Mouse (Mus musculus) NIH3T3 (cell line): ENCODE measurements around the gene Noct.

Experiments
- DNase-seq: peaks from one replicate; pipeline ENCODE4 v3.0.0-alpha.2; 2012; ENCODE audit warnings: low read depth

The Noct gene

GRCm38 (mm10) chr3:51231499-51231898 lies 7.3 kb downstream of the Noct start:
- DNase-seq = no peak

DNA sequence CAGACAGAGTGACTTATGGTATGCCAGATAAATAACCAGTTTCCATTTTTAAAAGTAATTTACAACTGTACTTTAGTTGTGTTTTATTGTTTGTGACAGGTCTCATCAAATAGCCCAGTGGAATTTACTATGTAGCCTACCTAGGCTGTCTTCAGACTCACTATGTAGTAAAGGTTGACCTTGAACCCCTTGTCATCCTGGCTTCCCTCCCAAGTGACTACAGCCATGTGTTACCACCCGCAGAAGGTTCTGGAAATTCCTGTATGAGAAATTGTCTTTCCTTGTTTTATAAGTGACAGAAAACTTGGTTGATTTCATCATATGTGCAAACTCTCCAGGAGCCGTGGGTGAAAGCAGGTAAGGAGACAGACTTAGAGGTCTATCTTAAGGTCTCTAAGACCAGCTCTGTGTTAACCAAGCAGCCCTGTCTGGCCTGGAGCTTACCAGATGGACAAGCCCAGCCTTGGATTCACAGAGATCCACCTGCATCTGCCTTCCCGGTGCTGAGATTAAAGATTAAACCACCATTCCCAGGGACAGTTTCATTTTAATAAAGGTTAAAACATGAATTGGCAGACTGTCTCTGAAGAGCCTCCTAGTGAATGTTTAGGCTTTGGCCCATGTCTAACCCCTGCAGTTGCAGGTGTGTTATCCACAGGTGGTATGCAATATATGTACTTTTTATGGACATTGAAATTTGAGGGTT lies 8.1 kb downstream of the Noct start:
- DNase-seq = no peak

DNA sequence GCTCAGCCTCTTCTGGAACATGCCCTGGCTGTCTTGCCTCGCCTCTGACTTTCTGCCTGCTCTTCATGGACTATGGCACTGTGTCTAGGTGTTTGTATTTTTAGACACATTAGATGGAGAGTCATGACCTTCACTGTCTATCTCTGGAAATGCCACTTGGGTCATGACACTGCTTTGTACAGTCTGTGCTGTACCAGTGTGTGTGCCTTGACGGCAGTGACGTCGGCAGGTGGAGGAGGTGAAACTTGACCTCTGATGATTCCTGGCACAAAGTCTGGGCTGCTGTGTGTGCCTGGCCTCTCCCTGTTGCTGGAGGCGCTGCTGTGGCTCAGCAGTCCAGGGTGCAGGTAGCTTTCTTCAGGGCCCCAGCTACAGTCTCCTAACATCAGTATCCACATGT lies 9.2 kb downstream of the Noct start:
- no peak for DNase-seq

DNA sequence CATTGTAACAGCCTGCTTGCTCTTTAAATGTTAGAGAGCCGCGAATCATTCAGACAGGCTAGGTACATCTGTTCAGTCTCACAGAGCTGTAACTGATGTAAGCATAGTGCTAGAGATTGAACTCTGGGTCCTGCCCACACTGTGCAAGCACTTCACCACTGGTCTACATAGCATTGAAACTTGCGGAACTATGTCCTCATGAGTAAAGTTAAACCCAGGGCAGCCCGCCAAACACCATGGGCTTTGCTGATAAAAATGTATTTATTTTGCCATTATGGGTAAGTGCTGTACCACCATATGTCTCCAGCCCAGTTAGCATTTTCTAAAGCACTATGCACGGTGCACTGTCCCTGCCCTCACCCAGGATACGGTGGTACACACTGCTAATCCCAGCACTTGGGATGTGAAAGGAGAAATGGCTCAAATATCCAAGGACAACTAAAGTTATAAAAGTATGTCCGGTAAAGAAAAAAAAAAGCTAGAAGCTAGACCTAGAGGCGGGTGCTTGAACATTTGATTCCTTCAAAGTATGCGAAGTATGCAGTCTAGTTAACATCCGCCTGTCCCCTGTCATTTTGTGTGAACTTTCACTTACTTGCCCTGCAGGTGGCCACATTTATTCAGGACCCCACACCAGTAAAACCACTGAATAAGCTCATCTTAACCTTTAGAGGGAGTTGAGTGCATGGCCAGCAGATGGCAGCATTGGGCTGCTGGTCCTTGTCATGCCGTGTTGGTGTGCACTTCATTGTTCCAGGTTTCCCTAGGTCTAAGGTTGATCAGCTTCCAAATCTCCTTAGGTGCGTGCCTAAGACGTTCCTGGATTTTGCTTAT lies 9.9 kb downstream of the Noct start:
- peak; percentile 92 for DNase-seq

DNA sequence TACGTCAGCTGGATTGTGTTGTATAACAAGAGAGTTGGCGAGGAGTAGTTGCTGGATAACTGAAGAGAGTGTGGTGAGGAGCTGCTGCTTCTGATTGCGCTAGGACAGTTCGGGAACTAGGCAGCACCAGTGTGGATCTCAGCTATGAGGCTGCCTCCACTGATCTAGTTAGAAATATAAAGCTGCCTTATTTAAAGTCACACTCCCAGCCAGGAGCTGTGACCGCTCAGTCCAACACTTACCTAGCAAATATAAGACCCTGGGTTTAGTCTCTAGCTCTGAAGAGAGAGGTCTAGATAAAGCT lies 10.5 kb downstream of the Noct start:
- DNase-seq = no peak

DNA sequence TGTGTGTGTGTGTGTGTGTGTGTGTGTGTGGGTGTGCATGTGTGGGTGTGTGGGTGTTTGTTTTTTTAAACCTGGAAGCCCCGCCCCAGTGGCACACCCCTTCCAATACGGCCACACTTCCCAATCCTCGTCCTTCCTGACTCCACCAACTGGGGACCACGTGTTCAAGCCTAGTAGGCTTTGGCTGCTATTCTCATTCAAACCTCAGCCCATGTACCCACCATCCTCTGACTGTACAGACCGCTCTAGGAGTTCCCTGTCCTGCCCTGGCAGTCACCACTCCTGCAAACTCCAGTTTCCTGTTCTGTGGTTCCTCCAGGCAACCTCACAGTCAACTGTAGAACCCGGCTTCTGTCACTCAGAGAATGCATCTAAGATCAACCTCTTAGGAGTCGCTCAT lies 14.3 kb downstream of the Noct start:
- no peak for DNase-seq

DNA sequence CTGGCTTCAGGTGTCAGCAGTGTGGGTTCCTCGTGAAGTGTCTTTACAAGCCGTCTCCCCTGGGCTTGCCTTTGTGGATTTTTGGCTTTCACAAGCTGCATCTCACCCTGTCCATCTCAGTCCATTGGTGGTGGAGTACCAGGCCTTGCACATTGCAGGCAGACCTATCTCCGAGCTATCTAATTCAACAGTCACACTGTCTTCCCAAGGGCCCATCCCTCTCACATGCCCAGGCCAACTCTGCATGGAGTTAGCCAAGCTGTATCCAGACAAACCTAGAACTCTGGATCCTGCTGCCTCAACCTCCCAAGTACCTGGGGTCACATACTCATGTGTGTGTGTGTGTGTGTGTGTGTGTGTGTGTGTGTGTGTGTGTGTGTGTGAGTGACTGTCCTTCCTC lies 15.3 kb downstream of the Noct start:
- DNase-seq = no peak

- peak; percentile 25 for DNase-seq
Observed at GRCm38 (mm10) chr3:51247704-51248103, 23.5 kb downstream of the Noct start.

DNA sequence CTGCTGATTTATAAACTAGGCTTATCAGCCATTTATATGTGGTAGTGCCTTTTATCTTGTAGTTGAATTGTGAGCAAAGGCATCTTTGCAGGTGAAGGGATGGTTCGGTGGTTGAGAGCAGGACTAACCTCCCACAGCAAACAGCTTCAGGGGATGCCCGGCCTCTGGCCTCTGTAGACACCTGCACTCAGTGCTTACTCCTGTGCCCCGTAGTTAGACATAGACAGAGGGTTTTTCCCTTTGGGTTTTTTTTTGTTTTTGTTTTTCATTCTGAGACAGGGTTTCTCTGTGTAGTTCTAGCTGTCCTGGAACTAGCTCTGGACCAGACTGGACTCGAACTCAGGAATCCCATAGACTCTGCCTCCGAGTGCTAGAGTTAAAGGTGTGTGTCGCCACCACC lies 24.4 kb downstream of the Noct start:
- DNase-seq = no peak

- no peak for DNase-seq
Observed at GRCm38 (mm10) chr3:51249460-51249859, 25.2 kb downstream of the Noct start.

GRCm38 (mm10) chr3:51249866-51250265 lies 25.6 kb downstream of the Noct start:
- DNase-seq = no peak

- DNase-seq = no peak
Observed at GRCm38 (mm10) chr3:51251057-51251456, 26.8 kb downstream of the Noct start.

GRCm38 (mm10) chr3:51252223-51252622 lies 28.0 kb downstream of the Noct start:
- DNase-seq = no peak

- no peak for DNase-seq
Observed at GRCm38 (mm10) chr3:51252689-51253402, 28.6 kb downstream of the Noct start.

DNA sequence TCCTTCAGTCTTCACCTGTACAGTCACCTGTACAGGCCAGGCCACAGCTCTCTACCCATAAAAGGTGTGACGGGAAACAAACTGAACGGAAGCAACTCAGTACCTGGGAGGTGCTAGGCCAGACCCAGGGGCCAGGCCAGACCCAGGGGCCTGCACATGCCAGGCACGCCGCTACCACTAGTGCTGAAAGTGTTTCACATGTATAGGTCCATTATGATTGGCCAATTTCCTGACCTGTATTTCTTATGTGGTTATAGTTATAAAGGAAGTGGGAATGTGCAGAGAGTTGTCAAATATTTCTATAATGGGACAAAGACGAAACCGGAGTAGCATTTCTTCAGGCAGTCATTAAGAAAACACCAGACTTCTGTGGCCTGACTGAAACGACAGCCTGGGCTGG lies 30.5 kb downstream of the Noct start:
- no peak for DNase-seq

- no peak for DNase-seq
Observed at GRCm38 (mm10) chr3:51256450-51256849, 32.2 kb downstream of the Noct start.

GRCm38 (mm10) chr3:51258070-51258469 lies 33.8 kb downstream of the Noct start:
- DNase-seq = no peak

DNA sequence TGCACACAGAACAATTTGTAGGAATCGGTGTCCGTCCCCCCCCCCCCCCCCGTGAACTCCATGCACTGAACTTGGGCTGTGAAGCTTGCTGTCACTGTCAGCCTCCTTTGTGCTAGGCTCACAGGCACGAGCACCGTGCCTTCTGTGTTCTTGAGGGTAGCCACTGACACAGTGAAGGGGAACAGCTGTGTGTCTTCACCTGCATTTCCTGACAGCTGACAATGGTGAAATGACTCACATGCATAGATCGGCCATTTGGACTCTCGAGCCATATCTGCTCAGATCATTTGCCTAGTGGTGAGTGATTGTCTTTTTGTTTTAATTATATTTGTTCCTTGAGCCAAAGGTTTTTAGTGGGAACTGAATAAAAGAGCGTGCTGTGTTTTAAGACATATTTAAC lies 38.7 kb downstream of the Noct start:
- no peak for DNase-seq

DNA sequence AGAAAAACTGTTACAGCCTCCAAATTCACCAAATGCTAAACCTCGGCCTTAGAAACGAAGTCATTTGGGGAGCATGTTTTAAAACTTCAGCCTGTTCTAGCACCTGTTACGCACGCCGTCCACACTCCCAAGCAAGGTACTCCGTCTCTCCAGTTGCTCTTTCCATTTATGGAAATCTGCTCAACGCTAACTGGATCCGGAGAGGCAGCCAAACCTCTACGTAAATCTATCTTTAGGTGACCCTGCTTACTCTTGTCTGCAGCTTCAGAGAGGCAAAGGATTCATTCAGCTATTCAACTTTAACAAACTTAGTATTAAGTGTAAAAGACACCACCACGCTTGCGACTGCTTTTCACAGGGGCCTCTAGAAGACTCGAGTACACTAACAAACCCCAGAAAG lies 44.2 kb downstream of the Noct start:
- no peak for DNase-seq

DNA sequence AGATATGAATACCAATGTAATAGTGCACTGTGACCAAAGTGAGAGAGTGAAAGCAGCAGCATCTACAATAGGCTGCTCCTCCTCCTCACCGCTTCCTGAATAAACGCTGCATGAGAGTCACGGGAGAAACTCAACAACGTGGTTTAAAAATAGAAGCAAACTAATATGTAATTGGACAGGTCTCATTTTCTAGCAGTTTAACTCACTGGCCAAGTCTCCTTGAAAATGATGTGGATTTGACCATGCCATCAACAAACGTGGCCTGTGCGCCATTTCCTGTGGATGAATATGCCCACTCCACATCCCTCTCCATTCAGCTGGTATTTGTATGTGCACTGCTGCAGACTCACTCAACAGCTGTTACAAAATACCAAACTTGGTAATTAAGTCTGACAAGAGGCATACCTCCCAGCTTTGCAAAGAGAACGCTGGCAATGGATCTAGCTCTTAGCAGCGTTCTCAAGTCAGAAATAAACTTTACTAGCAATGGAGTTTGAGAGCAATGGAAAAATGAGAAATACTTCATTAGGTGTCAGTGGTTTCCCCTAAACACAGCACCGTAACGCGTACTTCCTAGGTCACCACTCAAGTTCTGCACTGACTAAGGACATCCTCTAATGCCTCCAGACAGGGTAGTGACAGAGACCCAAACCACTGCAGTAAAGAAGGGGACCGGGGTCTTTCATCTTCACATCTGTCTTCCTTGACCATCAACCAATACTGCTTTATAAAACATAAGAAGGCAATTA lies 46.0 kb downstream of the Noct start:
- DNase-seq = no peak

DNA sequence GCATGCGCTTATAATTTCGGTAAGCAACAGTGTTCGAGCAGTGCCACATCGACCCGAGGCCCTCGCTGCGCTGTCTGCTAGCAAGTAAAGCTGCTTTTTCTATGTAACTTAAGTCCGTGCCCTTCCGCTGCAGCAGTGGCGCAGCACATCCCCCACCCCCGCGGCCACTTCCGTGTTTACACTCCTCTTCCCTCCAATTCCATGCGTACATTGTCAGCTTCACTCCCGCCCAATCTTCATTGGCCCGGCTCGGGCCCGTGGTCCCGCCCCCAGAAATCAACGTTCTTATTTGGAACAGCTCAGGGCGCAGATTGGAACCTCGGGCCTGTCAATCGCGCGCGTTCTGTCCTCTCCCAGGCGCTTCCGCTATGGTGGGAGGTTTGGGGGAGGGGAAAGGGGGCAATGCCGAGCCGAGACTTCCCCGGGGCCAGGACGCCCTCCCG lies 51.7 kb downstream of the Noct start:
- peak; percentile 99 for DNase-seq

- DNase-seq = peak; percentile 64
Observed at GRCm38 (mm10) chr3:51276421-51277111, 52.3 kb downstream of the Noct start.
